Mouse (Mus musculus): ENCODE data around the gene Ecm2. TPM values are rescaled to one million over a fixed set of nuclear protein-coding genes. Genes with fewer than 3 reads are reported as not detected.

Ecm2 gene
- polyA plus RNA-seq, 1 experiment from 2014 or later = 0.21 TPM

GRCm38 (mm10) chr13:49571418-49571817 lies 66.8 kb downstream of the Ecm2 start:
- Histone ChIP-seq H3K4me1 (no peaks in the 10 kb centered on the region), H3K36me3 (no peaks in the 10 kb centered on the region), H3K9me3 (replicated peaks) (no peaks in the 10 kb centered on the region), H3K4me3 (no peak overlapping the region), H3K27ac (no peak overlapping the region), H3K27me3 (ENCODE audit: low read depth, poor library complexity, severe bottlenecking) (no peaks in the 10 kb centered on the region)
- WGBS = 97% methylated on average over 2 of the region's 2 CpGs
- no peak for DNase-seq (ENCODE audit: low spot score)

- Histone ChIP-seq H3K27me3 (ENCODE audit: low read depth, poor library complexity, severe bottlenecking) (no peaks in the 10 kb centered on the region), H3K36me3 (no peaks in the 10 kb centered on the region), H3K4me3 (no peak within 1 kb of the TSS), H3K9me3 (replicated peaks) (no peaks in the 10 kb centered on the region), H3K4me1 (peaks cover 10% of the 10 kb centered on the region; the same call in 1 of the 2 replicates), H3K27ac (peak within 1 kb of the TSS; percentile 83)
- WGBS = 58% methylated on average over 8 of the region's 8 CpGs
- DNase-seq (ENCODE audit: low spot score) = no peak
These were observed 77.2 kb downstream of the Ecm2 start, which contains the start of gene Omd for GRCm38 (mm10) chr13:49581541-49582530. Omd (plus strand) TSS chr13:49582462.

Other genes with a start within 250 kb of the Ecm2 start
- gene Fgd3, start 184.5 kb upstream of the Ecm2 start, polyA plus RNA-seq (2016; fragmentation: Nextera tagmentation; extraction: Ambion mirVana) = 0.62 and 0.83 TPM in 2 replicates
- gene Bicd2, start 163.2 kb upstream of the Ecm2 start, polyA plus RNA-seq (2016; fragmentation: Nextera tagmentation; extraction: Ambion mirVana) = 27.0 and 31.2 TPM in 2 replicates
- gene Ippk, start 83.6 kb upstream of the Ecm2 start, polyA plus RNA-seq (2016; fragmentation: Nextera tagmentation; extraction: Ambion mirVana) = 17.3 and 21.0 TPM in 2 replicates
- gene Tes3-ps, start 11.5 kb upstream of the Ecm2 start, polyA plus RNA-seq (2016; fragmentation: Nextera tagmentation; extraction: Ambion mirVana) = 1.0 and 1.5 TPM in 2 replicates
- gene Aspn, start 39.6 kb downstream of the Ecm2 start, polyA plus RNA-seq (2016; fragmentation: Nextera tagmentation; extraction: Ambion mirVana) = 0.14 and 0.18 TPM in 2 replicates
- 1.1 and 1.3 TPM in 2 replicates for gene Omd, start 77.7 kb downstream of the Ecm2 start, polyA plus RNA-seq (2016; fragmentation: Nextera tagmentation; extraction: Ambion mirVana)
- gene Ogn, start 103.2 kb downstream of the Ecm2 start, polyA plus RNA-seq (2016; fragmentation: Nextera tagmentation; extraction: Ambion mirVana) = 1.3 and 1.7 TPM in 2 replicates
- gene Cenpp, start 148.0 kb downstream of the Ecm2 start, polyA plus RNA-seq (2016; fragmentation: Nextera tagmentation; extraction: Ambion mirVana) = 34.0 and 37.7 TPM in 2 replicates
- 19.4 and 20.7 TPM in 2 replicates for gene Nol8, start 148.3 kb downstream of the Ecm2 start, polyA plus RNA-seq (2016; fragmentation: Nextera tagmentation; extraction: Ambion mirVana)
- gene Iars, start 177.3 kb downstream of the Ecm2 start, polyA plus RNA-seq (2016; fragmentation: Nextera tagmentation; extraction: Ambion mirVana) = 106 and 117 TPM in 2 replicates